Mouse (Mus musculus) intestine, postnatal 0 days (tissue): Measurements from ENCODE around the gene Spx. TPM values are rescaled to one million over a fixed set of nuclear protein-coding genes. Genes with fewer than 3 reads are reported as not detected.
A peak's percentile ranks its signal among the peaks of the same experiment; 100 is the strongest.

Source experiments
- ATAC-seq: fragments of 200-750 bp; cut with Nextera tagmentation; 2 replicates; pipeline ENCODE4 v1.8.0; 2017; ENCODE audit warnings: mild to moderate bottlenecking, moderate TSS enrichment, moderate library complexity
- H3K27ac ChIP-seq: fragments of 300-500 bp; sonication (generic); 2 replicates; pipeline ENCODE4 v1.5.1; 2014; ENCODE audit warnings: mild to moderate bottlenecking, low read depth, low read length, moderate library complexity
- H3K27me3 ChIP-seq: fragments of 300-500 bp; sonication (generic); replicated peaks from 2 replicates; pipeline ENCODE4 v1.6.1; 2014; ENCODE audit warnings: low read length, mixed read lengths; ENCODE audit not compliant: control insufficient read depth, insufficient read depth
- H3K36me3 ChIP-seq: fragments of 300-500 bp; sonication (generic); 2 replicates; pipeline ENCODE4 v1.6.1; 2014; ENCODE audit warnings: mild to moderate bottlenecking, moderate library complexity; ENCODE audit not compliant: control insufficient read depth, insufficient read depth
- H3K4me1 ChIP-seq: fragments of 300-500 bp; sonication (generic); replicated peaks from 2 replicates; pipeline ENCODE4 v1.6.1; 2014; ENCODE audit warnings: antibody characterized with exemption, low read length, mixed read lengths; ENCODE audit not compliant: control insufficient read depth, insufficient read depth
- H3K4me2 ChIP-seq: fragments of 300-500 bp; sonication (generic); replicated peaks from 2 replicates; pipeline ENCODE4 v1.6.1; 2014; ENCODE audit warnings: low read depth, mild to moderate bottlenecking, moderate library complexity
- H3K4me3 ChIP-seq: fragments of 300-500 bp; sonication (generic); 2 replicates; pipeline ENCODE4 v1.5.1; 2014; ENCODE audit warnings: low read depth, low read length
- H3K9ac ChIP-seq: fragments of 300-500 bp; sonication (generic); 2 replicates; pipeline ENCODE4 v1.6.1; 2014; ENCODE audit warnings: mild to moderate bottlenecking, low read depth, low read length
- H3K9me3 ChIP-seq: fragments of 300-500 bp; sonication (generic); 2 replicates; pipeline ENCODE4 v1.6.1; 2016; ENCODE audit warnings: mixed run types; ENCODE audit not compliant: control insufficient read depth
- CTCF ChIP-seq: sonication (generic); IDR thresholded peaks from 2 replicates; pipeline ENCODE4 v1.5.1; 2016; ENCODE audit warnings: low read depth, mild to moderate bottlenecking, control low read depth, antibody characterized with exemption, moderate library complexity
- WGBS: fragments of 180-500 bp; shearing (Covaris S2); extraction: QIAGEN DNeasy Blood & Tissue Kit; methylation state at CpG from one replicate; pipeline ENCODE4 v1.1.7; 2014; 5-methylcytosine and 5-hydroxymethylcytosine counted together
- polyA plus RNA-seq: library from polyadenylated mRNA; unstranded; fragments of >200 nt; fragmentation: Nextera tagmentation; extraction: Ambion mirVana; gene quantifications from 2 replicates; pipeline ENCODE4 v1.2.1, GENCODE M21; 2015

Gene Spx
- polyA plus RNA-seq, 1 experiment from 2014 or later: not detected

- no peaks in the 10 kb centered on the region for H3K27me3 ChIP-seq
- WGBS: 87% methylated on average over 8 of the region's 8 CpGs
- no peak overlapping the region for H3K4me3 ChIP-seq
- H3K27ac ChIP-seq: no peak overlapping the region
- no peak overlapping the region for H3K4me2 ChIP-seq
- no peaks in the 10 kb centered on the region for H3K4me1 ChIP-seq
- TF ChIP-seq CTCF: no peak
- no peak overlapping the region for H3K9ac ChIP-seq
- H3K9me3 ChIP-seq: no peaks in the 10 kb centered on the region
- peaks cover 23% of the 10 kb centered on the region for H3K36me3 ChIP-seq
- ATAC-seq: no peak
Measured at GRCm38 (mm10) chr6:142378576-142379330, 34.5 kb upstream of the Spx start.

GRCm38 (mm10) chr6:142379961-142380360, 33.3 kb upstream of the Spx start:
- no peak overlapping the region for H3K9ac ChIP-seq
- no peaks in the 10 kb centered on the region for H3K27me3 ChIP-seq
- peaks cover 15% of the 10 kb centered on the region for H3K36me3 ChIP-seq
- H3K4me2 ChIP-seq: no peak overlapping the region
- H3K4me1 ChIP-seq: no peaks in the 10 kb centered on the region
- 83% methylated on average over 6 of the region's 6 CpGs for WGBS
- no peak overlapping the region for H3K27ac ChIP-seq
- no peaks in the 10 kb centered on the region for H3K9me3 ChIP-seq
- TF ChIP-seq CTCF: no peak
- H3K4me3 ChIP-seq: no peak overlapping the region
- ATAC-seq: no peak

DNA sequence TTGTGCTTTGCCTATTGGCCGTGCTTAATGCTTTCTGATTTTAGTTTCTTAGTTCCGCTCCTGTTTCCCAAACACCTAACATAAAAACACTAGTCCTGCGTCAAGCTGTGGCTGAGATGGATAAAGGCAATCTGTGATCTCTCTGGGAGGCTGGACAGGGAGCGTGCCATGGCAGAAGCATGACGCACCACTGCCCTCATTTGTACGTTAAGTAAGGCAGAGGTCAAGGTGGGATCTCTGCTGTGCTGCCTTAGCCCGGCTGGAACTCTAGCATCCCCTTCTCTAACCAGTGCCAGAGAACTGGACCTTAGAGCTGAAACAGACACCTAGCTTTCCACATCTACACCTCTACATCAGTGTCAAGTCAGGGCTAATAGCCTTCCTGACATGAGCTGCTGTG, 31.6 kb upstream of the Spx start:
- Histone ChIP-seq H3K9me3 (no peaks in the 10 kb centered on the region), H3K27ac (no peak overlapping the region), H3K4me2 (no peak overlapping the region), H3K4me1 (0 out of 2 replicates have a peak, but pooled peaks cover 4% of the 10 kb centered on the region), H3K36me3 (peaks cover 1% of the 10 kb centered on the region; the same call in 1 of the 2 replicates), H3K27me3 (no peaks in the 10 kb centered on the region), H3K9ac (no peak overlapping the region), H3K4me3 (no peak overlapping the region)
- no peak for TF ChIP-seq CTCF
- no peak for ATAC-seq
- WGBS: 89% methylated on average over 7 of the region's 7 CpGs

DNA sequence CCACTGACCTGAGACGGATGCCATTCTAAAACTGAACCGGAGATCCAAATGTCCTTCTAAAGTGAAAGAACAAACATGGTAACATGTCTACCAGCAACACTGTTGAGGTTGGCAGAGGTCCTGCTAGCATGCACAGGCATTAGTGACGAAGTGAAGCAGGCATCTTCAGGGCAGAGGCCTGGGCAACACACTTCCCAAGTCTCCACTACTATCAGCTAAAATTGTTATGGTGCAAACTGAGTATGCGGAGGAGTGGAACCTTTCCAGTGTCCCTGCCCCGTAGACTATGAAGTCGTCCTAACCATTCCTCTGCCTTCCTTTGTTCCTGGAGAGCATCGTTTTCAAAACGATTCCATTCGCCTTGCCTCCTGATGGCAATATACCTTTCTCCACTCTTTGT, 28.7 kb upstream of the Spx start:
- no peak for ATAC-seq
- Histone ChIP-seq H3K27ac (no peak overlapping the region), H3K27me3 (no peaks in the 10 kb centered on the region), H3K4me3 (no peak overlapping the region), H3K36me3 (no peaks in the 10 kb centered on the region), H3K4me2 (no peak overlapping the region), H3K9ac (no peak overlapping the region), H3K9me3 (no peaks in the 10 kb centered on the region), H3K4me1 (0 out of 2 replicates have a peak, but pooled peaks cover 4% of the 10 kb centered on the region)
- WGBS: 92% methylated on average over 9 of the region's 9 CpGs
- TF ChIP-seq CTCF: no peak

- peak; percentile 72 for ATAC-seq
- no peaks in the 10 kb centered on the region for H3K36me3 ChIP-seq
- no peaks in the 10 kb centered on the region for H3K9me3 ChIP-seq
- peak overlapping the region; percentile 89 for H3K4me2 ChIP-seq
- peak overlapping the region; percentile 78 for H3K9ac ChIP-seq
- peak overlapping the region; percentile 81 for H3K4me3 ChIP-seq
- no peak overlapping the region for H3K27ac ChIP-seq
- 0 out of 2 replicates have a peak, but pooled peaks cover 4% of the 10 kb centered on the region for H3K4me1 ChIP-seq
- no peak for TF ChIP-seq CTCF
- no peaks in the 10 kb centered on the region for H3K27me3 ChIP-seq
- 4% methylated on average over 31 of the region's 31 CpGs for WGBS
Measured at GRCm38 (mm10) chr6:142386285-142387010, 26.8 kb upstream of the Spx start.

GRCm38 (mm10) chr6:142387011-142387754, 26.1 kb upstream of the Spx start, which contains the start of the genes Recql and Golt1b:
Gene Recql (minus strand): TSS chr6:142387087.
Gene Golt1b (plus strand): TSS chr6:142387221.
- H3K27ac ChIP-seq: peak within 1 kb of the TSS; percentile 11; the same call in 1 of the 2 replicates
- H3K9ac ChIP-seq: peak within 1 kb of the TSS; percentile 78
- no peaks in the 10 kb centered on the region for H3K36me3 ChIP-seq
- H3K9me3 ChIP-seq: no peaks in the 10 kb centered on the region
- peak within 1 kb of the TSS; percentile 89 for H3K4me2 ChIP-seq
- 0 out of 2 replicates have a peak, but pooled peaks cover 4% of the 10 kb centered on the region for H3K4me1 ChIP-seq
- no peaks in the 10 kb centered on the region for H3K27me3 ChIP-seq
- TF ChIP-seq CTCF: no peak
- H3K4me3 ChIP-seq: peak within 1 kb of the TSS; percentile 81
- WGBS: under 1% methylated on average over 84 of the region's 87 CpGs
- ATAC-seq: peak; percentile 100
